In genomic region chr6:106979755-106980154, GRCm38 (mm10) we compare ENCODE assay signal across 15 mouse cellular contexts.
"Had no signal": no experiment of that assay in that cellular context is flagged by ENCODE, and none has a peak within 500 bp of the region (broad histone marks: within the 10 kb centered on the region; RNA-seq: fewer than 3 reads in every experiment).

No protein-coding gene starts in this region.

- H3K27me3 ChIP-seq: neural tube, embryonic 15.5 days; stomach, embryonic 15.5 days had no signal

- H3K4me1 ChIP-seq: stomach, embryonic 15.5 days had no signal

- H3K4me2 ChIP-seq: neural tube, embryonic 15.5 days; stomach, embryonic 15.5 days had no signal

- DNase-seq: retina, postnatal 1 day; right cerebral cortex, adult 18-20 months; right cerebral cortex, postnatal 14 days; right cerebral cortex, postnatal 25 days; right cerebral cortex, postnatal 4 days; spleen, adult 18-20 months; thymus, adult 18-20 months; thymus, adult 2 months; thymus, postnatal 14 days; thymus, postnatal 25 days; thymus, postnatal 36 days; thymus, postnatal 4 days had no signal

- H3K9me3 ChIP-seq: neural tube, embryonic 15.5 days; stomach, embryonic 15.5 days had no signal

- H3K36me3 ChIP-seq: neural tube, embryonic 15.5 days; stomach, embryonic 15.5 days had no signal

- H3K9ac ChIP-seq: neural tube, embryonic 15.5 days; stomach, embryonic 15.5 days had no signal

- H3K4me3 ChIP-seq: neural tube, embryonic 15.5 days; stomach, embryonic 15.5 days had no signal

- H3K27ac ChIP-seq: neural tube, embryonic 15.5 days; stomach, embryonic 15.5 days; stomach, postnatal 0 days had no signal
